Mouse (Mus musculus) urinary bladder, postnatal 10 days (tissue): ENCODE measurements around the gene Ammecr1.

Experiments
- DNase-seq: peaks from one replicate; pipeline ENCODE4 v3.0.0; 2022; ENCODE audit warnings: low spot score

Gene Ammecr1

GRCm38 (mm10) chrX:142914208-142914607 lies 52.3 kb downstream of the Ammecr1 start:
- DNase-seq = no peak

GRCm38 (mm10) chrX:142903854-142904253 lies 62.7 kb downstream of the Ammecr1 start:
- no peak for DNase-seq

- DNase-seq = no peak
These were observed 63.9 kb downstream of the Ammecr1 start for GRCm38 (mm10) chrX:142902599-142902998.

- no peak for DNase-seq
These were observed 64.6 kb downstream of the Ammecr1 start for GRCm38 (mm10) chrX:142901915-142902314.

- DNase-seq = no peak
These were observed 68.1 kb downstream of the Ammecr1 start for GRCm38 (mm10) chrX:142898295-142898887.

GRCm38 (mm10) chrX:142897477-142898000 lies 69.0 kb downstream of the Ammecr1 start:
- no peak for DNase-seq

- DNase-seq = no peak
These were observed 71.2 kb downstream of the Ammecr1 start for GRCm38 (mm10) chrX:142895316-142895715.

GRCm38 (mm10) chrX:142885962-142886361 lies 80.6 kb downstream of the Ammecr1 start:
- no peak for DNase-seq

- no peak for DNase-seq
These were observed 82.9 kb downstream of the Ammecr1 start for GRCm38 (mm10) chrX:142883593-142883992.

- no peak for DNase-seq
These were observed 84.3 kb downstream of the Ammecr1 start for GRCm38 (mm10) chrX:142882255-142882654.

- DNase-seq = no peak
These were observed 96.7 kb downstream of the Ammecr1 start for GRCm38 (mm10) chrX:142869844-142870243.

GRCm38 (mm10) chrX:142848032-142848431 lies 118.5 kb downstream of the Ammecr1 start:
- no peak for DNase-seq

- DNase-seq = no peak
These were observed 120.3 kb downstream of the Ammecr1 start for GRCm38 (mm10) chrX:142846266-142846665.

- no peak for DNase-seq
These were observed 124.6 kb downstream of the Ammecr1 start for GRCm38 (mm10) chrX:142841916-142842315.

- DNase-seq = no peak
These were observed 127.1 kb downstream of the Ammecr1 start for GRCm38 (mm10) chrX:142839411-142839810.

GRCm38 (mm10) chrX:142838841-142839240 lies 127.7 kb downstream of the Ammecr1 start:
- no peak for DNase-seq

- DNase-seq = no peak
These were observed 129.2 kb downstream of the Ammecr1 start for GRCm38 (mm10) chrX:142837316-142837715.

- DNase-seq = no peak
These were observed 130.1 kb downstream of the Ammecr1 start for GRCm38 (mm10) chrX:142836399-142836798.

- no peak for DNase-seq
These were observed 131.7 kb downstream of the Ammecr1 start for GRCm38 (mm10) chrX:142834807-142835206.

- no peak for DNase-seq
These were observed 133.2 kb downstream of the Ammecr1 start for GRCm38 (mm10) chrX:142833164-142833796.

- DNase-seq = no peak
These were observed 134.3 kb downstream of the Ammecr1 start for GRCm38 (mm10) chrX:142832221-142832620.

GRCm38 (mm10) chrX:142830572-142830971 lies 136.0 kb downstream of the Ammecr1 start:
- DNase-seq = no peak

GRCm38 (mm10) chrX:142829866-142830470 lies 136.6 kb downstream of the Ammecr1 start:
- DNase-seq = no peak
